8 mouse cellular contexts compared by ENCODE assay signal in genomic region chr9:40350640-40351039, GRCm38 (mm10).
DNase-seq lines count a peak whose midpoint lies in the region; ATAC-seq and TF ChIP-seq lines count a peak whose summit lies in the region.

No protein-coding gene starts in this region.

- intact Hi-C loops in heart, postnatal 10 days (cut with DNase I) = loop anchor here (5.0 kb wide), 1 partner anchor 42 kb away; no protein-coding TSS in a partner anchor

- no peak for TF ChIP-seq POLR2A in lung, adult 2 months (IDR thresholded peaks at IDR 0.05; ENCODE audit: borderline replicate concordance, extremely low read depth, low read depth, low read length)

- no peak overlapping the region for H3K27ac ChIP-seq in lung, embryonic 14.5 days (ENCODE audit: low read depth)
- H3K27ac ChIP-seq in limb, embryonic 13.5 days = 0 out of 2 replicates have a peak overlapping the region, but pooled peaks have one; percentile 15

- no peaks in the 10 kb centered on the region for H3K27me3 ChIP-seq in lung, embryonic 14.5 days (ENCODE audit: insufficient read depth, low read length)
- H3K27me3 ChIP-seq in limb, embryonic 13.5 days = no peaks in the 10 kb centered on the region

- H3K4me3 ChIP-seq in lung, embryonic 14.5 days (ENCODE audit: low read depth, low read length) = no peak overlapping the region
- no peak overlapping the region for H3K4me3 ChIP-seq in lung, adult 2 months (replicated peaks; ENCODE audit: extremely low read depth, low read depth, low read length)
- no peak overlapping the region for H3K4me3 ChIP-seq in limb, embryonic 13.5 days

- no peak for ATAC-seq in lung, embryonic 14.5 days (ENCODE audit: insufficient read depth)
- ATAC-seq in limb, embryonic 13.5 days (ENCODE audit: low FRiP score, low read depth) = no peak

- DNase-seq in adrenal gland, postnatal 10 days = peak; percentile 62
- no peak for DNase-seq in adrenal gland, adult 8-10 months
- DNase-seq in lung, embryonic 14.5 days = peak; percentile 76
- DNase-seq in lung, adult 2 months = no peak
- peak; percentile 40 for DNase-seq in c-Kit-positive CD71-negative TER-119-negative erythroid progenitor cells, embryonic 14.5 days (ENCODE audit: low read depth)
- peak; percentile 46 to 52 for DNase-seq in heart, postnatal 10 days
- DNase-seq in telencephalon, adult 2 months (ENCODE audit: low read depth, low spot score) = peak; percentile 75

- peak; percentile 76 for TF ChIP-seq CTCF in lung, embryonic 14.5 days (IDR thresholded peaks at IDR 0.05; ENCODE audit: low read depth)
- no peak for TF ChIP-seq CTCF in lung, adult 2 months (IDR thresholded peaks at IDR 0.05; ENCODE audit: insufficient read depth, low read length)

- H3K9ac ChIP-seq in lung, embryonic 14.5 days = no peak overlapping the region
- no peak overlapping the region for H3K9ac ChIP-seq in limb, embryonic 13.5 days

- H3K4me1 ChIP-seq in lung, embryonic 14.5 days (ENCODE audit: insufficient read depth) = no peaks in the 10 kb centered on the region
- no peaks in the 10 kb centered on the region for H3K4me1 ChIP-seq in lung, adult 2 months (ENCODE audit: control insufficient read depth, insufficient read depth, low read length)
- H3K4me1 ChIP-seq in limb, embryonic 13.5 days = peaks cover 10% of the 10 kb centered on the region

- H3K36me3 ChIP-seq in lung, embryonic 14.5 days (ENCODE audit: insufficient read depth) = no peaks in the 10 kb centered on the region
- no peaks in the 10 kb centered on the region for H3K36me3 ChIP-seq in limb, embryonic 13.5 days

- H3K4me2 ChIP-seq in lung, embryonic 14.5 days = no peak overlapping the region
- no peak overlapping the region for H3K4me2 ChIP-seq in limb, embryonic 13.5 days (replicated peaks)

- no peaks in the 10 kb centered on the region for H3K9me3 ChIP-seq in lung, embryonic 14.5 days (ENCODE audit: low read depth, low read length)
- H3K9me3 ChIP-seq in limb, embryonic 13.5 days = no peaks in the 10 kb centered on the region

- 23% methylated on average over 7 of the region's 7 CpGs for WGBS in lung, embryonic 14.5 days
- 25% methylated on average over 7 of the region's 7 CpGs for WGBS in lung, adult 2 months
- 28% methylated on average over 7 of the region's 7 CpGs for WGBS in limb, embryonic 13.5 days

Comparison
In these comparisons a context has a peak if more than half of its experiments do, and no peak if none do; other contexts are left out.
1. DNase-seq: peak in adrenal gland, postnatal 10 days (single experiment), lung, embryonic 14.5 days (single experiment), c-Kit-positive CD71-negative TER-119-negative erythroid progenitor cells, embryonic 14.5 days (single experiment), heart, postnatal 10 days (2 of 2) and telencephalon, adult 2 months (single experiment); none in adrenal gland, adult 8-10 months (single experiment) and lung, adult 2 months (single experiment).